Comparison of ENCODE assay signal across 22 mouse cellular contexts in the genomic region with DNA sequence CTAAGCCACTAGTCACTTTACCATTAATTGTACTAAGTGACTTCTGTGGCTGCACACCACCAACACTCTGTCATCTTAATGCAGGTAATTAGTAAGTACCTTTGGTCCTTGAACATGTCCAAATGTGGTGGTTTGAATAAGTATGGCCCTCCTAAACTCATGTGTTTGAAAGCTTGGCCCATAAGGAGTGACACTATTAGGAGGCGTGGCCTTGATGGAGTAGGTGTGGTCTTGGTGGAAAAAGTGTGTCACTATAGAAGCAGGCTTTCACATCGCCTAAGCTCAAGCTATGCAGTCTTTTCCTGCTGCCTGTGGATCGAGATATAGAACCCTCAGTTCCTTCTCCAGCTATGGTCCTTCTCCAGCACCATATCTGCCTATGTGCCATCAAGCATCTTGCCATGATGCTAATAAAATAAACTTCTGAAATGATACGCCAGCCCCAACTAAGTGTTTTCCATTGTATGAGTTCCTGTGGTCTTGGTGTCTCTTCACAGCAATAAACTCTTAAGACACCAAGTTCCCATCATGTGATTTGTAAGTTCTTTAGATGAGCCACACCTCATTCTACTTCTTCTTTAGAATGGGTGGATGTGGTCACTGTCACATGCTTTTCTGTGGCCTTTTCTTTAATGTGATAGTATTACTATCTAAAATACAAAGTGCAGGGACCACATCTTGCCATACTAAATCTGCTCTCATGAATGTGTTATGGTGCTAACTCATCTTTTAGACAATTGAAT.
DNase-seq lines count a peak whose midpoint lies in the region; ATAC-seq lines count a peak whose summit lies in the region.
"Had no signal": no experiment of that assay in that cellular context is flagged by ENCODE, and none has a peak within 500 bp of the region (broad histone marks: within the 10 kb centered on the region; RNA-seq: fewer than 3 reads in every experiment).

No protein-coding gene starts in this region.

- no peak for ATAC-seq in forebrain, embryonic 11.5 days (replicated peaks; ENCODE audit: low FRiP score)
- no peak for ATAC-seq in forebrain, embryonic 16.5 days
- peak; percentile 61 for ATAC-seq in CD4-positive, CD25-positive, alpha-beta regulatory T cell, adult 4 months
- ATAC-seq in monocyte, adult 5-6 weeks (replicated peaks; ENCODE audit: insufficient number of reproducible peaks, low FRiP score, low TSS enrichment, poor library complexity, severe bottlenecking) = peak; percentile 78
- ATAC-seq: forebrain, postnatal 0 days; Patski had no signal

- no peak overlapping the region for H3K4me3 ChIP-seq in forebrain, embryonic 11.5 days (ENCODE audit: low read depth, low read length)
- H3K4me3 ChIP-seq in forebrain, embryonic 16.5 days (replicated peaks; ENCODE audit: low read length) = no peak overlapping the region
- no peak overlapping the region for H3K4me3 ChIP-seq in midbrain, embryonic 10.5 days
- H3K4me3 ChIP-seq: embryonic facial prominence, embryonic 12.5 days; forebrain, embryonic 12.5 days; heart, embryonic 13.5 days; hindbrain, embryonic 15.5 days had no signal

- H3K27me3 ChIP-seq in forebrain, embryonic 11.5 days (ENCODE audit: control insufficient read depth, insufficient read depth, low read length) = no peaks in the 10 kb centered on the region
- no peaks in the 10 kb centered on the region for H3K27me3 ChIP-seq in forebrain, embryonic 16.5 days (replicated peaks; ENCODE audit: control insufficient read depth, insufficient read depth, low read length)
- H3K27me3 ChIP-seq in midbrain, embryonic 10.5 days (ENCODE audit: low read depth, poor library complexity, severe bottlenecking) = no peaks in the 10 kb centered on the region; the same call in 1 of the 2 replicates
- H3K27me3 ChIP-seq: embryonic facial prominence, embryonic 12.5 days; forebrain, embryonic 12.5 days; heart, embryonic 13.5 days; hindbrain, embryonic 15.5 days; Patski had no signal

- H3K9me3 ChIP-seq in forebrain, embryonic 11.5 days (ENCODE audit: control insufficient read depth, low read length) = no peaks in the 10 kb centered on the region
- no peaks in the 10 kb centered on the region for H3K9me3 ChIP-seq in forebrain, embryonic 16.5 days (ENCODE audit: control insufficient read depth, low read length)
- no peaks in the 10 kb centered on the region for H3K9me3 ChIP-seq in midbrain, embryonic 10.5 days (replicated peaks)
- H3K9me3 ChIP-seq: embryonic facial prominence, embryonic 12.5 days; forebrain, embryonic 12.5 days; heart, embryonic 13.5 days; hindbrain, embryonic 15.5 days had no signal

- DNase-seq in forebrain, embryonic 11.5 days (ENCODE audit: low spot score) = peak; percentile 20
- DNase-seq in induced T-regulatory cell, adult 2 months (ENCODE audit: low read depth) = peak; percentile 63
- no peak for DNase-seq in midbrain, embryonic 10.5 days (ENCODE audit: low spot score)
- DNase-seq in urinary bladder, postnatal 10 days (ENCODE audit: low spot score) = no peak
- DNase-seq in thymus, postnatal 25 days = no peak
- DNase-seq: adrenal gland, adult 2 months; adrenal gland, postnatal 36 days; cerebellum, adult 11 months; cerebellum, adult 8-10 months; cerebellum, postnatal 14 days; embryo, embryonic 11 days; forebrain, postnatal 0 days; gastrocnemius, postnatal 14 days; heart, postnatal 36 days had no signal

- no peak overlapping the region for H3K27ac ChIP-seq in forebrain, embryonic 11.5 days (ENCODE audit: low read depth, low read length)
- H3K27ac ChIP-seq in forebrain, embryonic 16.5 days (ENCODE audit: low read length) = no peak overlapping the region
- no peak overlapping the region for H3K27ac ChIP-seq in midbrain, embryonic 10.5 days (replicated peaks)
- H3K27ac ChIP-seq: embryonic facial prominence, embryonic 12.5 days; forebrain, embryonic 12.5 days; heart, embryonic 13.5 days; hindbrain, embryonic 15.5 days had no signal

- peaks cover 2% of the 10 kb centered on the region; the same call in 1 of the 2 replicates for H3K4me1 ChIP-seq in forebrain, embryonic 11.5 days (replicated peaks; ENCODE audit: control insufficient read depth, insufficient read depth, low read length)
- H3K4me1 ChIP-seq in forebrain, embryonic 16.5 days (replicated peaks; ENCODE audit: control insufficient read depth, insufficient read depth, low read length) = no peaks in the 10 kb centered on the region
- peaks cover 15% of the 10 kb centered on the region for H3K4me1 ChIP-seq in midbrain, embryonic 10.5 days

- no peak overlapping the region for H3K9ac ChIP-seq in forebrain, embryonic 11.5 days (ENCODE audit: low read length)
- H3K9ac ChIP-seq in forebrain, embryonic 16.5 days (replicated peaks; ENCODE audit: low read depth, low read length) = no peak overlapping the region
- H3K9ac ChIP-seq: embryonic facial prominence, embryonic 12.5 days; forebrain, embryonic 12.5 days; forebrain, postnatal 0 days; heart, embryonic 13.5 days; hindbrain, embryonic 15.5 days had no signal

- H3K36me3 ChIP-seq in forebrain, embryonic 11.5 days (ENCODE audit: control insufficient read depth, insufficient read depth, low read length) = no peaks in the 10 kb centered on the region
- no peaks in the 10 kb centered on the region for H3K36me3 ChIP-seq in forebrain, embryonic 16.5 days (ENCODE audit: control insufficient read depth, insufficient read depth)
- H3K36me3 ChIP-seq in midbrain, embryonic 10.5 days = no peaks in the 10 kb centered on the region
- H3K36me3 ChIP-seq: embryonic facial prominence, embryonic 12.5 days; forebrain, embryonic 12.5 days; heart, embryonic 13.5 days; hindbrain, embryonic 15.5 days had no signal

- no peak overlapping the region for H3K4me2 ChIP-seq in forebrain, embryonic 11.5 days (ENCODE audit: low read depth, low read length, severe bottlenecking)
- no peak overlapping the region for H3K4me2 ChIP-seq in forebrain, embryonic 16.5 days (ENCODE audit: low read length)
- H3K4me2 ChIP-seq: embryonic facial prominence, embryonic 12.5 days; forebrain, embryonic 12.5 days; heart, embryonic 13.5 days; hindbrain, embryonic 15.5 days had no signal

- WGBS in forebrain, embryonic 11.5 days = 80% methylated on average over 4 of the region's 4 CpGs
- 79% methylated on average over 4 of the region's 4 CpGs for WGBS in forebrain, embryonic 16.5 days
- 86% methylated on average over 4 of the region's 4 CpGs for WGBS in midbrain, embryonic 10.5 days

Comparison
In these comparisons a context has a peak if more than half of its experiments do, and no peak if none do; other contexts are left out.
1. ATAC-seq: peak in CD4-positive, CD25-positive, alpha-beta regulatory T cell, adult 4 months (single experiment) and monocyte, adult 5-6 weeks (single experiment); none in forebrain, embryonic 11.5 days (single experiment) and forebrain, embryonic 16.5 days (single experiment).
2. DNase-seq: peak in forebrain, embryonic 11.5 days (single experiment) and induced T-regulatory cell, adult 2 months (single experiment); none in midbrain, embryonic 10.5 days (single experiment), urinary bladder, postnatal 10 days (single experiment) and thymus, postnatal 25 days (single experiment).